Mouse (Mus musculus) megakaryocyte progenitor cell, adult 5-6 weeks (primary cell): ENCODE data around the gene Atg10. TPM values are rescaled to one million over a fixed set of nuclear protein-coding genes. Genes with fewer than 3 reads are reported as not detected.
A peak's percentile ranks its signal among the peaks of the same experiment; 100 is the strongest.

Experiments used
- ATAC-seq: replicated peaks from 2 replicates; pipeline ENCODE4 v1.8.0; 2016; ENCODE audit warnings: mild to moderate bottlenecking, moderate TSS enrichment, inconsistent platforms; ENCODE audit not compliant: poor library complexity
- total RNA-seq, 2 experiments: library from RNA; stranded (forward) in 1 of 2; stranded (reverse) in 1 of 2; fragments of 157-497, 149-512 nt in 1 of 2; fragments of 200-1000 nt in 1 of 2; gene quantifications; 2 replicates each; pipeline versions ENCODE4 v1.2.3 to v1.2.4; 2015 to 2017

Atg10 gene
- total RNA-seq, 2 experiments from 2014 or later, result 13.3 to 18.3 TPM

DNA sequence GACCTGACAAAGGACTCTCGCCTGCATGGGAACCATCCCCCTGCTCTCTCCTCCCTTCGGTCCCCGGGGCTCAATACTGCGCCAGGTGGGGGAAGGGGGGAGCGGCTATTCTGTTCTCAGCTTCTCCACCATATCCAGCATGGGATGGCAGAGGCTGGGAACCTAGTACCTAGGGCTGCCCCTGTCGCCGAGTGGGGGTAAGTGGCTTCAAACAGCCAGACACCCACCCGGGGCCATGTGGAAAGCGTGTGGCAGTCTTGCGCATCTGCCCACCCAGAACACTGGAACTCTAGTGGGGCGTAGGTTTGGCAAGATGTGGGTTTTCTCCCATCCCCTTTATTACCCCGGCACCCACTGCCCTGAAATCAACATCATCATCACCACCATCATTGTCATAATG, 316.4 kb downstream of the Atg10 start:
- ATAC-seq, result no peak

DNA sequence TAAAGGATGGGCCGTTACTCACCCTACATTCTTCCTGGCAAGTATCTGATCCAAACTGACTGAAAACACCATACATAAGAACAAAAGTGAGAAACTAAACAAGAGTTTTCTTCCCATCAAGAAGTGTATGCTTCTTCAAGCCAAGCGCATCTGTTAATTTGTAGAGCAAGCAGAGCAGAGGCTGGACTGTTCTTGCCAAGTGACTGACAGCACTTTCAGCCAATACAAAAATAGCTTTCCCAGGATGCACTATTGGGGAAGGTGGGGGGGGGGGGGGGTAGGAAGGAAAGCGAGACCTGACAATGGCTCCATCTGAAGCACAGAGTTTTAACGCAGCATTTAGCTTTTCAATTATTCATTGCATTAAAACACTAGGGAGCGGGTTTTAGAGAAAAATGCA, 318.6 kb downstream of the Atg10 start, which contains the start of gene Atp6ap1l:
Gene Atp6ap1l, minus strand, starts transcription at position 180 of the 400 bp plus-strand sequence.
- no peak for ATAC-seq

DNA sequence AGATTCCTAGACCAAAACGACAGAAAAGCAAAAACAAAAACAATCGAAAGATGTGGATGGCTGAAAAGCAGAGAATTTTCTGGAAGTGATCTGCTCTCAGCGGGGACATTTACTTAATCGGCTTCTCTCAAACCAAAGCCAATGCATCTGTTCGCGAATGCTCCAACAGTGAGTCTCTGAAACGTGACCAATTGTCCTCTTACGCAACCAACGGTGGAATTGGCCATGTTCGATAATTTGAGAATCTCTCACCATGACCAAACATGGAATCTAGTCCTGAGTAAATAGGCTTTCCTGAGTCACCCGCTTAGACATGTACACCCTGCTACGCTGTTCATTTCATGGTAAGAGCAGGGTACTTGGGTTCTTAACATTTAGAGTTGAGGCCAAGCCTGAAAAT, 326.9 kb downstream of the Atg10 start:
- no peak for ATAC-seq

DNA sequence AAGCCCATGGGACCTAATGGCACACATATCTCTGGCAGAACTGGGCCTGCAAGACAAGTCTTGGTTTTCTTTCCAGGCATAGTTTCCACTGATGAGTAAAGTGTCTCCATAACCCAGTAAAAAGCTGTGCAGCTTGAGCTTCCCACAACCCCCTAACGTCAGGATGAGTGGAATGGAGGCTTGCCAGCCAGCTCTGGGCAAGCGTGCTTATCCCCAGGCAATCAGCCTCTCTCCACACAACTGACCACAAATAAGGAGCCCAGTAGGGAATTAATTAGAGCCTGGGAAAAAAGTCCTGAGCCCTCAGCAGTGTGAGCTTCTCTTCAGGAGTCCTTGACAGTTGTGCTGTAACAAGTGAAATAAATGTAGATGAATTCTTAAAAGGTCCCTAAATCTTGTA, 327.7 kb downstream of the Atg10 start:
- ATAC-seq, result no peak

DNA sequence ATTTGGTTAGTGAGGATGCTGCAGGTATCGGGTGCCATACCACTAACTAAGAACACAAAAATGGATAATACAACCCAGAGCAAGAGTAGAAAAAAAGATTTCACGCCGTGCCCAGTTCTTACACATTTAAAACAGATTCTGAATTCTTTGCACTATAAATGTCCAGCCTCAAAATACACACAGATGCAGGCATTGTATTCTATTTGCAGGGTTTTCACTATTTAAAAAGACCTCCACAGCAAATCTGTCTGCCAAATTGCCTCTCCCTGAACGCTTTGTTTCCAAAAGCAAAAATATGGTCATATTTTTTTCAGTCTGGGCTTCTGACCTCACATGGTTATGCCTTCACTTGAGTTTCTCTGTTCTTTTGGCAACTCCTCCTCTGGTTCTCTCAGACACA, 328.9 kb downstream of the Atg10 start:
- ATAC-seq, result no peak

DNA sequence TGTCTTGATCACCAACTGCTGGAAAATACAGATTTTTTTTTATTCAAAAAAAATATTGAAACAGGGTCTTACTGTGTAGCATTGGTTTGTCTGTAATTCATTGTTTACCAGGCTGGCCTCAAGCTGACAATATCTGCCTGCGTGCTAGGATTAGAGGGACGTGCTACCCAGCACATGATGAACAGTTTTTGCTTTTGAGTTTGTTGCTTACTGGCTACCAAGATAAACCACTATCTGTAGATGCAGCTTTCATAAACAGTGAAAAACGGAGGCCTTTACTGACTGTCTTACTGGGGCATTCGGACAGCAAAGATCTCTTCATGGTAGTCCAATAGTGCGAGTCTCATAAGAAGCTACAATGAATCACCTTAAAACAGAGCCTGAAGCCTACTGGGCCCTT, 333.7 kb downstream of the Atg10 start:
- peak; percentile 56 for ATAC-seq

DNA sequence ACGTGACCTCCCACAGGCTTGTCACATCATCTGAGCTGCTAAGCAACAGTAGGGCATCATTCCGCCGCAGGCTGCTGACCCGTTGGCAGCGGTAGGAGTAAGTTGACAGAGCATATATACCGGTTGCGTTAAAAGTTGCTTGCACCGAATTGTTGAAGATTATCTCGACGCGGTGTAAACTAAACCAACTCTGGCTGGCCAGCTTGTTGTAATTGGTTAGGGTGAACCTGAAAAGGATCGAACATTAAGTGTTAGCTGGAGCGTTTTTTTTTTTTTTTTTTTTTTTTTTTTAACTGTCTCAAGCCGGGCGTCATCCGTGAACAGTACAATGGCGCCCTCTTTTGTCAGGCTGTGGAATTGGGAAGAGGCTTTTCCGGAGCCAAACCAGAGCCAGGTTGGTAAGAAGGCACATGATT, 337.2 kb downstream of the Atg10 start:
- ATAC-seq, result peak; percentile 81

DNA sequence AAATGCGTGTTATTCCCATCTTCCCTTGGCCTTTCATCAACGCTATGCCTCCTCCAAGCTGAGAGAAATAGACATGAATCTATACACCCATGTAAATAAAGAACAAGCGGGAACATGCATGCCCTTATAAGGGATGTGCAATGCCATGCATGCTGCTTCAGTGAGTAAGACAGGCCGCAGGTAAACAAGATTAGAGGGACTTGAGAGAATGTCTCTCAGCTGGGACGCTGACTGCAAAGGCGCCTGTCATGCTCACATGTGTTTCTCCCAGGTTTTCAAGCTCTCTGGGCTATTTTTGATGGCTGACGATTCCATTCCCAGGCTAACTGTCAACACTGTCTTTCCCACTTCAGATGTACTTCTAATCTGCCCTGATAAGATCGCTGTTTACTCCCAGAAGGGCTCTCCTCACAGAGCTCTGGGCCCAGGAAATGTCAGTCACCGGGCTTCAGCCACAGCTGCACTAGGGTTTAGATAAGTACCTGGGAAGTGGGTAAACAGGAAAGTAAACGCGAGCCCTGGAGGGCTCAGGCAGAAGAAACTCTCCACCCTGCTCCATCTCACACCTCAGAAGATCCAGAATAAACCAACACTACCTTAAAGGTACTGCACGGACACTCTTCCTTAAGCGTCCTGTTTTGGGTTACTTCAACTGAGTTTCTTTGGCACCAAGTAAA, 337.8 kb downstream of the Atg10 start:
- ATAC-seq, result peak; percentile 22

Other genes starting within 250 kb of the Atg10 start
- 49.8 and 60.5 TPM in 2 replicates for gene Ssbp2, start 236.3 kb upstream of the Atg10 start, total RNA-seq (2015)
- gene Ssbp2, start 236.3 kb upstream of the Atg10 start, total RNA-seq (2017), result 26.7 and 39.1 TPM in 2 replicates